Mouse (Mus musculus) embryonic facial prominence, embryonic 12.5 days (tissue): ENCODE results near the gene Tmbim6. TPM values are rescaled to one million over a fixed set of nuclear protein-coding genes. Genes with fewer than 3 reads are reported as not detected.
"Not testable (repeated sequence)": the region's sequence is repeated elsewhere in the genome, so short reads cannot be mapped to it uniquely, and the experiment has no call there.

Source experiments
- ATAC-seq: fragments of 200-750 bp; cut with Nextera tagmentation; 2 replicates; pipeline ENCODE4 v1.8.0; 2017; ENCODE audit not compliant: insufficient number of reproducible peaks, insufficient read depth, low FRiP score, low TSS enrichment
- H3K27ac ChIP-seq: fragments of 300-500 bp; sonication (generic); 2 replicates; pipeline ENCODE4 v1.5.1; 2016; ENCODE audit warnings: mild to moderate bottlenecking
- H3K27me3 ChIP-seq: fragments of 300-500 bp; sonication (generic); 2 replicates; pipeline ENCODE4 v1.6.1; 2016; ENCODE audit warnings: mild to moderate bottlenecking, moderate library complexity
- H3K36me3 ChIP-seq: fragments of 300-500 bp; sonication (generic); 2 replicates; pipeline ENCODE4 v1.6.1; 2016; ENCODE audit warnings: mild to moderate bottlenecking
- H3K4me1 ChIP-seq: fragments of 300-500 bp; sonication (generic); 2 replicates; pipeline ENCODE4 v1.6.1; 2016
- H3K4me2 ChIP-seq: fragments of 300-500 bp; sonication (generic); replicated peaks from 2 replicates; pipeline ENCODE4 v1.6.1; 2016; ENCODE audit warnings: mild to moderate bottlenecking, moderate library complexity
- H3K4me3 ChIP-seq: fragments of 300-500 bp; sonication (generic); 2 replicates; pipeline ENCODE4 v1.5.1; 2016; ENCODE audit warnings: mild to moderate bottlenecking
- H3K9ac ChIP-seq: fragments of 300-500 bp; sonication (generic); 2 replicates; pipeline ENCODE4 v1.6.1; 2016; ENCODE audit warnings: mild to moderate bottlenecking, moderate library complexity
- H3K9me3 ChIP-seq: fragments of 300-500 bp; sonication (generic); 2 replicates; pipeline ENCODE4 v1.6.1; 2016; ENCODE audit warnings: mild to moderate bottlenecking, moderate library complexity
- WGBS: fragments of 180-500 bp; shearing (Covaris S2); methylation state at CpG from one replicate; pipeline ENCODE4 v1.1.7; 2016; 5-methylcytosine and 5-hydroxymethylcytosine counted together
- polyA plus RNA-seq: library from polyadenylated mRNA; unstranded; fragments of >200 nt; fragmentation: Nextera tagmentation; extraction: Ambion mirVana; gene quantifications from 2 replicates; pipeline ENCODE4 v1.2.1, GENCODE M21; 2016

Gene Tmbim6
- polyA plus RNA-seq, 1 experiment from 2014 or later: 268 TPM

GRCm38 (mm10) chr15:99368583-99369266 lies 24.0 kb upstream of the Tmbim6 start:
- peak overlapping the region; percentile 77 for H3K4me3 ChIP-seq
- no peaks in the 10 kb centered on the region for H3K36me3 ChIP-seq
- H3K4me1 ChIP-seq: peaks cover 25% of the 10 kb centered on the region
- no peak for ATAC-seq
- H3K9ac ChIP-seq: peak overlapping the region; percentile 89; the same call in 1 of the 2 replicates
- H3K9me3 ChIP-seq: no peaks in the 10 kb centered on the region
- no peaks in the 10 kb centered on the region for H3K27me3 ChIP-seq
- 0 out of 2 replicates have a peak overlapping the region, but pooled peaks have one; percentile 11 for H3K27ac ChIP-seq
- peak overlapping the region; percentile 73 for H3K4me2 ChIP-seq
- WGBS: 30% methylated on average over 4 of the region's 4 CpGs

GRCm38 (mm10) chr15:99369391-99370171 lies 23.1 kb upstream of the Tmbim6 start:
- peaks cover 21% of the 10 kb centered on the region for H3K4me1 ChIP-seq
- H3K9ac ChIP-seq: peak overlapping the region; percentile 89
- no peaks in the 10 kb centered on the region for H3K9me3 ChIP-seq
- peak overlapping the region; percentile 96 for H3K27ac ChIP-seq
- WGBS: 2% methylated on average over 32 of the region's 39 CpGs
- H3K27me3 ChIP-seq: no peaks in the 10 kb centered on the region
- peak; percentile 3 for ATAC-seq
- no peaks in the 10 kb centered on the region for H3K36me3 ChIP-seq
- peak overlapping the region; percentile 73 for H3K4me2 ChIP-seq
- H3K4me3 ChIP-seq: peak overlapping the region; percentile 77

DNA sequence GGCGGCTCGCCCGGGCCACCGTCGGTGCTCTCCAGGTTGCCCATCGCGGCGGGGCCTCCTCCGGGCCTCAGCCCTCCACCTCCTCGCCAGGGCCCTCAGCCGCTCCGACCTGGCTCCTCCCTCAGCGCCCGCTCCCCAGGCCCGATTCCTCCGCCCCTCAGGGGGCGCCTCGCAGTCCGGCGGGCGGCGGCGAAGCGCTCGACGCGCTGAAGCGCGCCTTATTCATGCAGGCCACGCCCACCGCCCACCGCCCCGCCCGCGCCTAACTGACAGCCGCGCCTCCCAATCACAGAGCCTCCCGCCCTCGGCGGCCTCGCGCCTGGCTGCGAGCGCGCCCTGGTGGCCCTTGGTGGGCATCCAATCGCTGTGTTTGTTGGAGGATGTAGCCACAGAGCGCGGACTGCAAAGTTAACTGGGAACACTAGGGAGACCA lies 22.4 kb upstream of the Tmbim6 start, which contains the start of gene Fmnl3:
Gene Fmnl3, minus strand, starts transcription at position 224 of the 433 bp plus-strand sequence.
- Histone ChIP-seq H3K36me3 (no peaks in the 10 kb centered on the region), H3K4me3 (peak within 1 kb of the TSS; percentile 77), H3K9ac (peak within 1 kb of the TSS; percentile 89), H3K4me1 (peaks cover 15% of the 10 kb centered on the region), H3K9me3 (no peaks in the 10 kb centered on the region), H3K27ac (peak within 1 kb of the TSS; percentile 96), H3K4me2 (peak within 1 kb of the TSS; percentile 73), H3K27me3 (no peaks in the 10 kb centered on the region)
- ATAC-seq: peak; percentile 95
- WGBS: under 1% methylated on average over 46 of the region's 48 CpGs

GRCm38 (mm10) chr15:99371526-99372340 lies 20.9 kb upstream of the Tmbim6 start:
- no peak overlapping the region for H3K27ac ChIP-seq
- H3K9me3 ChIP-seq: no peaks in the 10 kb centered on the region
- H3K27me3 ChIP-seq: no peaks in the 10 kb centered on the region
- H3K4me1 ChIP-seq: peaks cover 15% of the 10 kb centered on the region
- H3K36me3 ChIP-seq: no peaks in the 10 kb centered on the region
- no peak overlapping the region for H3K4me2 ChIP-seq
- no peak overlapping the region for H3K4me3 ChIP-seq
- H3K9ac ChIP-seq: no peak overlapping the region
- no peak for ATAC-seq
- 87% methylated on average over 7 of the region's 7 CpGs for WGBS

GRCm38 (mm10) chr15:99372761-99373160 lies 19.9 kb upstream of the Tmbim6 start:
- H3K4me3 ChIP-seq: no peak overlapping the region
- peaks cover 4% of the 10 kb centered on the region; the same call in 1 of the 2 replicates for H3K9me3 ChIP-seq
- no peak for ATAC-seq
- 84% methylated on average over 9 of the region's 9 CpGs for WGBS
- no peaks in the 10 kb centered on the region for H3K36me3 ChIP-seq
- H3K4me1 ChIP-seq: peaks cover 15% of the 10 kb centered on the region
- H3K4me2 ChIP-seq: no peak overlapping the region
- no peak overlapping the region for H3K9ac ChIP-seq
- H3K27me3 ChIP-seq: no peaks in the 10 kb centered on the region
- no peak overlapping the region for H3K27ac ChIP-seq

GRCm38 (mm10) chr15:99375036-99375435 lies 17.6 kb upstream of the Tmbim6 start:
- no peak for ATAC-seq
- Histone ChIP-seq H3K4me3 (no peak overlapping the region), H3K27ac (no peak overlapping the region), H3K36me3 (no peaks in the 10 kb centered on the region), H3K9me3 (peaks cover 6% of the 10 kb centered on the region; the same call in 1 of the 2 replicates), H3K27me3 (no peaks in the 10 kb centered on the region), H3K4me2 (no peak overlapping the region), H3K4me1 (no peaks in the 10 kb centered on the region), H3K9ac (no peak overlapping the region)
- 87% methylated on average over 5 of the region's 5 CpGs for WGBS

GRCm38 (mm10) chr15:99375581-99375980 lies 17.1 kb upstream of the Tmbim6 start:
- Histone ChIP-seq H3K27ac (no peak overlapping the region), H3K9ac (no peak overlapping the region), H3K4me2 (no peak overlapping the region), H3K4me1 (no peaks in the 10 kb centered on the region), H3K27me3 (no peaks in the 10 kb centered on the region), H3K9me3 (peaks cover 6% of the 10 kb centered on the region; the same call in 1 of the 2 replicates), H3K4me3 (no peak overlapping the region), H3K36me3 (no peaks in the 10 kb centered on the region)
- 86% methylated on average over 3 of the region's 3 CpGs for WGBS
- ATAC-seq: no peak

- H3K4me1 ChIP-seq: no peaks in the 10 kb centered on the region
- H3K27me3 ChIP-seq: no peaks in the 10 kb centered on the region
- no peak for ATAC-seq
- peaks cover 6% of the 10 kb centered on the region; the same call in 1 of the 2 replicates for H3K9me3 ChIP-seq
- H3K4me2 ChIP-seq: no peak overlapping the region
- H3K36me3 ChIP-seq: no peaks in the 10 kb centered on the region
- WGBS: 83% methylated on average over 5 of the region's 5 CpGs
- no peak overlapping the region for H3K27ac ChIP-seq
- H3K4me3 ChIP-seq: no peak overlapping the region
- no peak overlapping the region for H3K9ac ChIP-seq
These were observed 16.4 kb upstream of the Tmbim6 start for GRCm38 (mm10) chr15:99376240-99376639.

DNA sequence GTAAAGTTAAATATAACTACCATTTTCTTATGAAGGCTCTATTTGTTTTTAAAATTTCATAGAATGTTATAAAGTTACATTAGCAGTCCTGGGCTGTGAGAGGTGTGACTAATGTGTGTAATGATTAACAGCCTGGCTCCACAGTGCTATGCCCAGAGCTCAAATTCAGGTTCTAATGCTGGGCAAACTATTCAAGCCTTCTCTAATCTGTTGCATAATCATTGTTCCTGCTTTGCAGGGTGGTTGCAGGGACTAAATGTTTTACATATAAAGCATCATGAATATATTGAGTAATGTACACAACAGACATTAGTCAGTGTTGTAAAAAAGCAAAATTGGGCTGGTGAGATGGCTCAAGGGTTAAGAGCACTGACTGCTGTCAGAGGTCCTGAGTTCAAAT lies 9.8 kb upstream of the Tmbim6 start:
- no peak overlapping the region for H3K4me3 ChIP-seq
- H3K4me1 ChIP-seq: peaks cover 3% of the 10 kb centered on the region; the same call in 1 of the 2 replicates
- H3K27ac ChIP-seq: no peak overlapping the region
- H3K4me2 ChIP-seq: no peak overlapping the region
- H3K36me3 ChIP-seq: no peaks in the 10 kb centered on the region
- no peak overlapping the region for H3K9ac ChIP-seq
- H3K9me3 ChIP-seq: 0 out of 2 replicates have a peak, but pooled peaks cover 3% of the 10 kb centered on the region
- no peaks in the 10 kb centered on the region for H3K27me3 ChIP-seq
- no peak for ATAC-seq

- Histone ChIP-seq H3K4me1 (peaks cover 3% of the 10 kb centered on the region; the same call in 1 of the 2 replicates), H3K4me3 (no peak overlapping the region), H3K9me3 (no peaks in the 10 kb centered on the region), H3K27me3 (no peaks in the 10 kb centered on the region), H3K36me3 (no peaks in the 10 kb centered on the region), H3K27ac (no peak overlapping the region), H3K9ac (no peak overlapping the region), H3K4me2 (no peak overlapping the region)
- no peak for ATAC-seq
- WGBS: 32% methylated on average over 6 of the region's 6 CpGs
These were observed 8.6 kb upstream of the Tmbim6 start for GRCm38 (mm10) chr15:99384071-99384470.

- not testable (repeated sequence) for H3K4me1 ChIP-seq, ATAC-seq, H3K9me3 ChIP-seq, H3K27ac ChIP-seq, H3K4me2 ChIP-seq, H3K36me3 ChIP-seq, H3K9ac ChIP-seq, H3K4me3 ChIP-seq, H3K27me3 ChIP-seq
- 66% methylated on average over 3 of the region's 3 CpGs for WGBS
These were observed 6.6 kb upstream of the Tmbim6 start for GRCm38 (mm10) chr15:99386110-99386509.
